Mouse (Mus musculus) liver, embryonic 16.5 days (tissue): Measurements from ENCODE around the gene Ebi3. TPM values are rescaled to one million over a fixed set of nuclear protein-coding genes. Genes with fewer than 3 reads are reported as not detected.

Source experiments
- polyA plus RNA-seq: library from polyadenylated mRNA; unstranded; fragments of >200 nt; fragmentation: Nextera tagmentation; extraction: Ambion mirVana; gene quantifications from 2 replicates; pipeline ENCODE4 v1.2.1, GENCODE M21; 2015

The Ebi3 gene
- polyA plus RNA-seq, 1 experiment from 2014 or later, result 9.8 TPM

Other genes with a start within 250 kb of the Ebi3 start
- gene Pot1b, start 240.0 kb upstream of the Ebi3 start, polyA plus RNA-seq, result 3.8 and 4.2 TPM in 2 replicates
- 2.2 and 2.6 TPM in 2 replicates for gene Adgre4, start 202.7 kb upstream of the Ebi3 start, polyA plus RNA-seq
- gene Zfp119a, start 73.7 kb upstream of the Ebi3 start, polyA plus RNA-seq, result 2.8 and 2.9 TPM in 2 replicates
- gene Zfp959, start 60.5 kb upstream of the Ebi3 start, polyA plus RNA-seq, result 6.1 and 7.2 TPM in 2 replicates
- gene Zfp119b, start 3.1 kb upstream of the Ebi3 start, polyA plus RNA-seq, result 2.5 and 2.8 TPM in 2 replicates
- 7.2 and 7.5 TPM in 2 replicates for gene Yju2, start 6.5 kb downstream of the Ebi3 start, polyA plus RNA-seq
- gene Shd, start 17.8 kb downstream of the Ebi3 start, polyA plus RNA-seq, result 0.09 and 0.18 TPM in 2 replicates
- 0.22 and 0.26 TPM in 2 replicates for gene Fsd1, start 33.9 kb downstream of the Ebi3 start, polyA plus RNA-seq
- gene Stap2, start 52.9 kb downstream of the Ebi3 start, polyA plus RNA-seq, result 3.5 and 4.5 TPM in 2 replicates
- gene Mpnd, start 53.1 kb downstream of the Ebi3 start, polyA plus RNA-seq, result 14.9 and 16.2 TPM in 2 replicates
- 44.9 and 46.0 TPM in 2 replicates for gene Sh3gl1, start 84.0 kb downstream of the Ebi3 start, polyA plus RNA-seq
- 14.5 TPM in 2 replicates for gene Chaf1a, start 87.8 kb downstream of the Ebi3 start, polyA plus RNA-seq
- gene Ubxn6, start 122.4 kb downstream of the Ebi3 start, polyA plus RNA-seq, result 14.1 and 15.3 TPM in 2 replicates
- gene Hdgfl2, start 127.0 kb downstream of the Ebi3 start, polyA plus RNA-seq, result 36.1 and 37.2 TPM in 2 replicates
- 0.05 and 0.13 TPM in 2 replicates for gene Plin4, start 157.2 kb downstream of the Ebi3 start, polyA plus RNA-seq
- 5.2 and 9.7 TPM in 2 replicates for gene Plin5, start 165.0 kb downstream of the Ebi3 start, polyA plus RNA-seq
- gene Lrg1, start 169.4 kb downstream of the Ebi3 start, polyA plus RNA-seq, result 4.3 and 6.2 TPM in 2 replicates
- gene Sema6b, start 187.7 kb downstream of the Ebi3 start, polyA plus RNA-seq, result 0.81 and 1.3 TPM in 2 replicates
- 3.4 and 4.1 TPM in 2 replicates for gene Tnfaip8l1, start 209.8 kb downstream of the Ebi3 start, polyA plus RNA-seq
- 56.2 and 56.4 TPM in 2 replicates for gene Mydgf, start 231.3 kb downstream of the Ebi3 start, polyA plus RNA-seq